Mouse (Mus musculus) layer of hippocampus, adult 2 months (tissue): Measurements from ENCODE around the gene Acat1. TPM values are rescaled to one million over a fixed set of nuclear protein-coding genes. Genes with fewer than 3 reads are reported as not detected.

Source experiments
- DNase-seq, 2 experiments: peaks; one replicate each; pipeline ENCODE4 v3.0.0; 2022; ENCODE audit warnings: low spot score in 2 of 2
- H3K27ac ChIP-seq: fragments of 200-600 bp; 2 replicates; pipeline ENCODE4 v1.8.1; 2022
- H3K4me3 ChIP-seq: fragments of 200-600 bp; 2 replicates; pipeline ENCODE4 v1.8.1; 2022; ENCODE audit warnings: mild to moderate bottlenecking
- CTCF ChIP-seq: fragments of 200-600 bp; conservative IDR thresholded peaks from 2 replicates; pipeline ENCODE4 v1.8.1; 2022; ENCODE audit warnings: antibody characterized with exemption, mild to moderate bottlenecking, moderate library complexity
- total RNA-seq, 2 experiments: library from RNA; stranded (reverse); gene quantifications; 2 replicates each; pipeline ENCODE4 v1.2.3; 2021

Gene Acat1
- total RNA-seq, 2 experiments from 2014 or later = 63.2 to 65.6 TPM

- no peak overlapping the region for H3K4me3 ChIP-seq
- H3K27ac ChIP-seq = no peak overlapping the region
- TF ChIP-seq CTCF = no peak
- peak in 1 of 2 experiments; percentile 5 for DNase-seq
Observed at GRCm38 (mm10) chr9:53596971-53597600, 13.1 kb downstream of the Acat1 start.

DNA sequence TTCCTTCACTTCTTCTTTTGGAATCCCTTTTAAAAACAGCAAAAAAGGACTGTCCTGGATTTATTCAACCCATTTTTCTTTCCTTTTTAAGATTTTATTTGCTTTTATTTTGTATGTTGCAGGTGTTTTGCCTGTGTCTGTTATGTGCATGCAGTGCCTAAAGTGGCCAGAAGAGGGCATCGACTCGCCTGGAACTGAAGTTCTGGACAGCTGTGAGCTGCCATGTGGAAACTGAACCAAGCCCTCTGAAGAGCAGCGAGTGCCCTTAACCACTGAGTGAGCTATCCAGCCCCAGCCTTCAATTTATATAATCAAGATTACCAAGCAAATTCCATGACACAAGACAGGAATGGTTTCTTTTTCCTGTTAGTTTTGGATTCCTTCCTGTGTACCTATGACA, 15.4 kb downstream of the Acat1 start:
- TF ChIP-seq CTCF = peak; percentile 90
- no peak overlapping the region for H3K4me3 ChIP-seq
- DNase-seq = peak; percentile 30 to 57
- no peak overlapping the region for H3K27ac ChIP-seq

- Histone ChIP-seq H3K4me3 (no peak overlapping the region), H3K27ac (peak overlapping the region; percentile 40)
- no peak for TF ChIP-seq CTCF
- no peak for DNase-seq
Observed at GRCm38 (mm10) chr9:53581870-53582269, 28.3 kb downstream of the Acat1 start.

DNA sequence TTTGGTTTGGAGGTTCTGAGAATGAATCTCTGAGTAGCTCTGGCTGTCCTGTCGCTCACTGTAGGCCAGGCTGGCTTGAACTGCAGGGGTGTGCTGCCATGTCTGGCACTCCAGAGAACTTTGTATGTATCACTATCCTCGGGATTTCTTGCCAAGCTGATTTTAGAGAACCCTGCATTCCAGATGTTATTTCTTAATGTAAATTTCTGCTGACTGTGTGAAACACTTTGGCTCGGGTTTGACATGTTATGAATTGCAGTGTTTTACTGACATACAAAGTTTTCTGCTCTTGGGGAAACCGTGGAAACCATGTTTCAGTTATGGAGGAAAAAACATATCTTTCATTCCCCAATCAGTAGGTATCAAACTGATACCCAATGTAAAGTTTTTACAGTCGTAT, 34.5 kb downstream of the Acat1 start:
- TF ChIP-seq CTCF = no peak
- Histone ChIP-seq H3K4me3 (no peak overlapping the region), H3K27ac (no peak overlapping the region)
- no peak for DNase-seq

GRCm38 (mm10) chr9:53572516-53573307, 37.5 kb downstream of the Acat1 start:
- no peak for DNase-seq
- TF ChIP-seq CTCF = no peak
- H3K4me3 ChIP-seq = no peak overlapping the region
- H3K27ac ChIP-seq = no peak overlapping the region

DNA sequence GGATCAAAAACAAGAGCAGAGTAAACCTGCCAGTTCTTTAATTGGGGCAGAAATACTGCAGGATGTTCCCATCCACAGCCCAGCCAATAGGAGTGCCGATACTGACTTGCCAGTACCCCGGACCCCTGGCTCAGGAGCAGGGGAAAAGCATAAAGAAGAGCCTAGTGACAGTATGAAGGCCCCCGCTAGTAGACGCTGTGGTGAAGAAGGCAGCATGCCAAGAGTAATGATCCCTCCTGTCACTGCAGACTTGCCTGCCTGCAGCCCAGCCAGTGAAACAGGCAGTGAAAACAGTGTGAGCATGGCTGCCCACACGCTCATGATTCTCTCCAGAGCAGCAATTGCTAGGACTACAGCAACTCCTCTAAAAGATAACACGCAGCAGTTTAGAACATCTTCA, 39.5 kb downstream of the Acat1 start:
- Histone ChIP-seq H3K4me3 (no peak overlapping the region), H3K27ac (peak overlapping the region; percentile 43)
- peak; percentile 38 to 57 for DNase-seq
- TF ChIP-seq CTCF = peak; percentile 76

DNA sequence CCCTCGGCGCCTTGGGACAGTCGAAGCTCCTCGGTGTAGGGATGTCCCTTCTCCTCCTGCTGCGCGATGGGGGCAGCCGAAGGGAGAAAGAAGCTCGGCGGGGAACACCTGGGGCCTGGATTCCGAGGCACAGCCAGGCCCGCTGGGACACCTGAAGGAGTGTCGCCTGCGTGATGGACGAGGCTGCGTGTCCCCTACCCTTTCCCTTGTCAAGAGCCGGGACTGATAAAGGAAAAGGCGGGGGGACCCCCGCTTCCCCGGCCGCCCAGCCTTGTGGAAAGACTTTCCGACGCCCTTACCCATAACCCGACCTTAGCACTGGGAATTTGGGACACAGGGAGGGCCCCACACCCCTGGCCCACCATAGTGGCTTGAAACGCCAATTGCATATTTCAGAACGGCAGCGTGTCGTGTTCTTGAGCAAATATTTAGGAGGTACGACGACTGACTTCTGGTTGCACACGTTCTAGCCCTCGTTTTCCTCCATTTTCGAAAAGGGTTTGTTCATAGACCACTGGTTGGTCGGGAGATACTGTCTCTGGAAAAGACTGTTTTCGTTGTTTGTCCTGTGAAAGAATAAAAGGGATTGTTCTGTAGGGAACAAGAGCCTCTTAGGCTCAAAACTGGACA, 72.7 kb downstream of the Acat1 start:
- no peak for TF ChIP-seq CTCF
- H3K4me3 ChIP-seq = peak overlapping the region; percentile 85
- H3K27ac ChIP-seq = peak overlapping the region; percentile 86
- DNase-seq = peak; percentile 3 to 11

DNA sequence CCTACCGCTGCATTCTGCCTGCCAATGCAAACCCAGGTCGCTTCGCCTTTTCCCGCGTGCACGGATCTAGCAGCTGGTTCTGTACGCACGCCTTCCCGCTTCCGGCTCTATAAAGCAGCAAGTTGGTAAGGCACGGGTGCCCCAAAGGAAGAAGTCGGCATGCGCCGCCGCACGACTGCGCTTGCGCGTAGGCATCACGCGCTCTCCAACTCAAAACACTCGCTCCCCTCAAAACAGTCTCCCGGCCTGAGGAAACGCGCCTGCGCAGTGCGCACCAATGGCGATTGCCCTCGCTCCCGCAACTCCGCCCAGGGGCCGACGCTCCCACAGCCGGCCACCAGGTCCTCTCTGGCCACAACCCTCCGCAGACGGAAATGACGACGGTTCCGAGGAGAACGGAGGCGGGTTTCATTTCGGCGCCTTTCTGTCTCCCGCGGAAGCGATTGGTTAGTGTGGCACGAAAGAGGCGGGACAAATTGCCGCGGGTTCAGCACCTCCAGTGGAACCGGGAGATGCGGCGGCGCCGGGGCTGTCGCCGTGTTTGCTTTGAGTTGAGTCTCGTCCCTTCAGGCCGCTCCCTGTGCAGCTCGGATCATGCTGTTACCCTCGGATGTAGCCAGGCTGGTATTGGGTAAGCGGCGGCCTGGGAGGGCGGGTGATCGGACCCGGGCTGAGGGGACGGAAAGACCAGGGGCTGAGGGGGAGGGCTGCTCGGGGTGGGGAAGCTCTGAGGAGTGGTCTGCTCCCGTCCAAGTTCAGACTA, 73.4 kb downstream of the Acat1 start, which contains the start of the genes Atm and Npat:
TSS of gene Atm (minus strand) at position 183 of the 763 bp plus-strand sequence.
TSS of gene Npat (plus strand) at position 490 of the 763 bp plus-strand sequence.
- TF ChIP-seq CTCF = peak; percentile 69
- DNase-seq = peak; percentile 99 to 100
- peak within 1 kb of the TSS; percentile 89 for H3K27ac ChIP-seq
- peak within 1 kb of the TSS; percentile 85 for H3K4me3 ChIP-seq

DNA sequence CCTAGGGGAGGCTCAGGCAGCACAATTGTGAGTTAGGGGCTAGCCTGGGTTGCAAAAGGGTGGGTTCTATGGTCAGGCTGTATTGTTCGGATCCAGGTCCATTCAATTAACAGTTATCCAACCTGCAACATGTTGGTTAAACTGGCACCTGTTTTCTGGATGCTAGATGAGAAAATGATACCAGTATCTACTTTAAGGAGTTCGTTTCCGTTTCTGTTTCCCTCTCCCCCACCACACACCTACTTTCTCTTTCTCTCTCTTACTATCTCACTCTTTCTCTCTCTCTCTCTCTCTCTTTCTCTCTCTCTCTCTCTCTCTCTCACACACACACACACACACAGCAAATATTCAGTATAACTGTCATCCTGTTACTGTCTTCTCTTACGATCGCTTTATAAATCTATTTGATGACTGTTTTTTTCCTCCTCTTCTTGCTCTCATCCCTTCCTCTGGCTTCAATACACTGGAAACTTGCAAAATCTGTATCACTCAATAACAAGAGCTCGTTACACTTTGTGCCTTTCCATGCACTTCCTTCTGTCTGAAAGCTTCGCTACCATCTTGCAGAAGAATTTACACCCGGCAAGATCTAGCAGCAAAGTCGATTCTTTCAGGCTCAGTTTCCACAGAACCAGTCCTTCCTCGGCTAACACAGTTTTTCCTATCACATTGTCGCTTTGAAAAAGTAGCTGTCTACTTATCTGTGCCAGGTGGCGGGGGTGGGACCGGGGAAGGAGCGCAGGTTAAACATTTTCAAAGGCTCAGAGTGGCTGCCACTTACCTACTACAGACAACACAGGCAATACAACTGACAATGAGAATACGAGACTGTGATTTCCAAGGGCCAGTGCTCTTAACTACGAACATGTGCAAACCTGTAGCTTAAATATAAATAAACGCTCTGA, 74.5 kb downstream of the Acat1 start:
- DNase-seq = no peak
- H3K4me3 ChIP-seq = peak overlapping the region; percentile 79
- TF ChIP-seq CTCF = no peak
- peak overlapping the region; percentile 89 for H3K27ac ChIP-seq

Other genes starting within 250 kb of the Acat1 start
- 1 to 10 TPM; 5.5 to 6.1 TPM for gene Kdelc2, start 226.4 kb downstream of the Acat1 start, total RNA-seq
- not detected for gene 4930550C14Rik, start 208.1 kb downstream of the Acat1 start, total RNA-seq
- gene Atm, start 73.6 kb downstream of the Acat1 start, total RNA-seq = 10 to 100 TPM; 18.9 to 20.5 TPM
- gene Npat, start 73.3 kb downstream of the Acat1 start, total RNA-seq = 10 to 100 TPM; 17.1 to 17.9 TPM
- gene Cul5, start 59.6 kb upstream of the Acat1 start, total RNA-seq = 10 to 100 TPM; 61.4 to 61.5 TPM
- gene Rab39, start 95.8 kb upstream of the Acat1 start, total RNA-seq = 1 to 10 TPM; 1.9 to 2.2 TPM
- 1 to 10 TPM; 4.7 to 5.0 TPM for gene Slc35f2, start 161.2 kb upstream of the Acat1 start, total RNA-seq
- under 1 TPM; 0.37 to 0.64 TPM for gene Sln, start 239.8 kb upstream of the Acat1 start, total RNA-seq